Mouse (Mus musculus) stomach, embryonic 16.5 days (tissue): ENCODE data around the gene Ghdc. TPM values are rescaled to one million over a fixed set of nuclear protein-coding genes. Genes with fewer than 3 reads are reported as not detected.

ENCODE experiments used
- ATAC-seq: fragments of 200-750 bp; cut with Nextera tagmentation; 2 replicates; pipeline ENCODE4 v1.8.0; 2017; ENCODE audit warnings: moderate number of reproducible peaks, moderate TSS enrichment; ENCODE audit not compliant: insufficient read depth, low FRiP score
- H3K27ac ChIP-seq: fragments of 300-500 bp; sonication (generic); 2 replicates; pipeline ENCODE4 v1.5.1; 2014; ENCODE audit warnings: low read length
- H3K27me3 ChIP-seq: fragments of 300-500 bp; sonication (generic); 2 replicates; pipeline ENCODE4 v1.6.1; 2014; ENCODE audit warnings: low read length, control low read depth, mixed read lengths; ENCODE audit not compliant: control insufficient read depth, insufficient read depth
- H3K36me3 ChIP-seq: fragments of 300-500 bp; sonication (generic); 2 replicates; pipeline ENCODE4 v1.6.1; 2014; ENCODE audit warnings: low read length; ENCODE audit not compliant: control insufficient read depth, insufficient read depth
- H3K4me1 ChIP-seq: fragments of 300-500 bp; sonication (generic); 2 replicates; pipeline ENCODE4 v1.6.1; 2014; ENCODE audit warnings: low read length, control low read depth, mixed read lengths; ENCODE audit not compliant: control insufficient read depth, insufficient read depth
- H3K4me2 ChIP-seq: fragments of 300-500 bp; sonication (generic); 2 replicates; pipeline ENCODE4 v1.6.1; 2014; ENCODE audit warnings: low read depth, low read length, mixed read lengths
- H3K4me3 ChIP-seq: fragments of 300-500 bp; sonication (generic); replicated peaks from 2 replicates; pipeline ENCODE4 v1.5.1; 2014; ENCODE audit warnings: mild to moderate bottlenecking, low read length
- H3K9ac ChIP-seq: fragments of 300-500 bp; sonication (generic); 2 replicates; pipeline ENCODE4 v1.6.1; 2014; ENCODE audit warnings: low read length
- H3K9me3 ChIP-seq: fragments of 300-500 bp; sonication (generic); replicated peaks from 2 replicates; pipeline ENCODE4 v1.6.1; 2016; ENCODE audit warnings: low read length, control low read depth; ENCODE audit not compliant: control insufficient read depth
- WGBS: fragments of 180-500 bp; shearing (Covaris S2); extraction: QIAGEN DNeasy Blood & Tissue Kit; methylation state at CpG from one replicate; pipeline ENCODE4 v1.1.7; 2014; 5-methylcytosine and 5-hydroxymethylcytosine counted together
- polyA plus RNA-seq: library from polyadenylated mRNA; unstranded; fragments of >200 nt; fragmentation: Nextera tagmentation; extraction: Ambion mirVana; gene quantifications from 2 replicates; pipeline ENCODE4 v1.2.1, GENCODE M21; 2015

The Ghdc gene
- polyA plus RNA-seq, 1 experiment from 2014 or later = 6.5 TPM

- Histone ChIP-seq H3K4me1 (peaks cover 13% of the 10 kb centered on the region), H3K4me3 (no peak overlapping the region), H3K27me3 (no peaks in the 10 kb centered on the region), H3K36me3 (no peaks in the 10 kb centered on the region), H3K9ac (no peak overlapping the region), H3K9me3 (no peaks in the 10 kb centered on the region), H3K4me2 (no peak overlapping the region), H3K27ac (no peak overlapping the region)
- 94% methylated on average over 2 of the region's 2 CpGs for WGBS
- no peak for ATAC-seq
Measured at GRCm38 (mm10) chr11:100811132-100811531, 40.4 kb upstream of the Ghdc start.

DNA sequence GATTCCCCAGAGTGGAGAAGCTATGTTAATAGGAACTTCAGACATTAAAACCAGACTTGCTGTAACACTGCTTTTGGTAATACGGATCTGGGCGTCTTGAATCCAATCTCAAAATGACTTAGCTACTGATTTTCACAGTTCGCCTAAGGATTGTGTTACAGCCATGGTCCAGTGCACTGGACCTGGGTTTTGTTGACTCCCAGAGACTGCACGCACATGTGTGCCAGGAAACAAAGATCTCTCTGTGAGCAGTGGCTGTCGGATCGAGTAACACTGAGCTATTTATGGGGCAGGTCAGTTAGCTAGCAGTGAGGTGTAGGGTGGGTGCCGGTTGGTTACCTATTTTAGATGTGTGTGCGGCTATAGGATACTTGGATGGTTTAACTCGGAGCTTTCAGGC, 39.8 kb upstream of the Ghdc start:
- WGBS = 81% methylated on average over 9 of the region's 9 CpGs
- Histone ChIP-seq H3K4me2 (no peak overlapping the region), H3K27ac (no peak overlapping the region)

GRCm38 (mm10) chr11:100806380-100807305, 35.9 kb upstream of the Ghdc start:
- no peak overlapping the region for H3K9ac ChIP-seq
- no peaks in the 10 kb centered on the region for H3K9me3 ChIP-seq
- ATAC-seq = no peak
- no peak overlapping the region for H3K4me3 ChIP-seq
- peaks cover 21% of the 10 kb centered on the region for H3K36me3 ChIP-seq
- H3K4me1 ChIP-seq = no peaks in the 10 kb centered on the region
- no peak overlapping the region for H3K4me2 ChIP-seq
- H3K27ac ChIP-seq = no peak overlapping the region
- no peaks in the 10 kb centered on the region for H3K27me3 ChIP-seq
- 71% methylated on average over 20 of the region's 20 CpGs for WGBS

More for the DNA sequence above, 39.8 kb upstream of the Ghdc start:
- Histone ChIP-seq H3K36me3 (no peaks in the 10 kb centered on the region), H3K4me3 (no peak overlapping the region), H3K9ac (no peak overlapping the region), H3K9me3 (no peaks in the 10 kb centered on the region), H3K4me1 (peaks cover 9% of the 10 kb centered on the region), H3K27me3 (no peaks in the 10 kb centered on the region)
- no peak for ATAC-seq

DNA sequence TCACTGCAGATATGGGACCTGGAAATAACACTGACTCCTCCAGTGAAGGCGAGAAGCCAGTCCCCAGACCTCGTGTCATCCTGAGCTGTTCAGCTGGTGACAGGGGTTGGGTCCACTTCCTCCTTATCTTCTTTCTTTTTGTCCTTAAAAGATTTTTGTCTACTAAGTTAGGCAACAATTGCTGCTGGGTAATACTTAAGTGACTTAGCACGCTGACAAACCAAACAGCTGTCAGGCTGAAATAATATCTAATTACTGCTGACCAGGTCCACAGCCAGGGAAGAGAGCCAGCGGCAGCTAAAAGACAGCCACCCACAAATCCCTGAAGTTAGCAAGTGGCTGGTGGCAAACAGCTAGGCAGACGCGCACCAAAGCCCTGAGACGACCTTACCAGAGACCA, 34.8 kb upstream of the Ghdc start:
- Histone ChIP-seq H3K27me3 (no peaks in the 10 kb centered on the region), H3K9me3 (no peaks in the 10 kb centered on the region), H3K9ac (no peak overlapping the region), H3K27ac (no peak overlapping the region), H3K36me3 (peaks cover 21% of the 10 kb centered on the region), H3K4me3 (no peak overlapping the region), H3K4me1 (no peaks in the 10 kb centered on the region), H3K4me2 (no peak overlapping the region)
- WGBS = 70% methylated on average over 7 of the region's 7 CpGs
- ATAC-seq = no peak

DNA sequence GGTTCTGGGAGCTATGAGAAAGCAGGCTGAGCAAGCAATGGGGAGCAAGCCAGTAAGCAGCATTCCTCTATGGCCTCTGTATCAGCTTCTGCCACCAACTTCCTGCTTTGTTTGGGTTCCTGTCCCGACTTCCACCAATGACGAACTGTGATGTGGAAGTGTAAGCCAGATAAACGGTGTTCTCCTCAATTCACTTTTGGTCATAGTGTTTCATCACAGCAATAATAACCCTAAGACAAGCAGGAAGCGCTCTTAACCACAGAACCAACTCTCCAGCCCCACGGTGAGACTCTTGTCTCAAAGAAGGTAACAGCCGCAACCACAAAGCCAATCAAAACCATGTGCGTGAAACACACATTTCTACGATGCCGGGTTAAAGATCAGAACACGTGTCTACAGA, 33.7 kb upstream of the Ghdc start:
- Histone ChIP-seq H3K36me3 (peaks cover 21% of the 10 kb centered on the region), H3K9me3 (no peaks in the 10 kb centered on the region), H3K4me2 (no peak overlapping the region), H3K9ac (no peak overlapping the region), H3K4me1 (no peaks in the 10 kb centered on the region), H3K27ac (no peak overlapping the region), H3K4me3 (no peak overlapping the region), H3K27me3 (no peaks in the 10 kb centered on the region)
- no peak for ATAC-seq
- 85% methylated on average over 10 of the region's 10 CpGs for WGBS

- peaks cover 20% of the 10 kb centered on the region for H3K36me3 ChIP-seq
- no peak overlapping the region for H3K4me2 ChIP-seq
- H3K4me1 ChIP-seq = no peaks in the 10 kb centered on the region
- no peaks in the 10 kb centered on the region for H3K27me3 ChIP-seq
- no peaks in the 10 kb centered on the region for H3K9me3 ChIP-seq
- ATAC-seq = no peak
- no peak overlapping the region for H3K9ac ChIP-seq
- H3K4me3 ChIP-seq = no peak overlapping the region
- no peak overlapping the region for H3K27ac ChIP-seq
- WGBS = 62% methylated on average over 5 of the region's 5 CpGs
Measured at GRCm38 (mm10) chr11:100799426-100799825, 28.7 kb upstream of the Ghdc start.

DNA sequence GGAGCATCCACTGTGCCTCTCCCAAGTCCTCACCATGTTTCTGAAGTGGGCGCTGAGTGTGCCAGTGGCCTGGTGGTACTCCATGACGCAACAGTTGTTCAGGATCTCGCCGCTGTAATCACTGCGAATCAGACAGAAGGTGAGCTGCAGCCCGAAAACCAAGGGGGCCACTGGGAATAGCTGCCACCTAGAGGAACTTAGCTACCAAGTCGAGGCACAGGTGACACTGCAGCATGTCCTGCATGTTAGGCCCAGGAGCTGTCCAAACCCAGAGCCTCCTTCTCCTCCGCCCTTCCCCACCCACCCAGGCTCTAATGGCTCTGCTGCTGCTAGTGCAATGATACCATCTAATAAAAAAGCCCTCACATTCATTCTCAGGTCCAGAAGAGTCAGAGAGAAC, 25.8 kb upstream of the Ghdc start:
- 74% methylated on average over 8 of the region's 8 CpGs for WGBS
- peaks cover 4% of the 10 kb centered on the region; the same call in 1 of the 2 replicates for H3K36me3 ChIP-seq
- H3K4me2 ChIP-seq = no peak overlapping the region
- H3K9ac ChIP-seq = no peak overlapping the region
- no peak overlapping the region for H3K27ac ChIP-seq
- H3K9me3 ChIP-seq = no peaks in the 10 kb centered on the region
- ATAC-seq = no peak
- H3K4me1 ChIP-seq = no peaks in the 10 kb centered on the region
- H3K27me3 ChIP-seq = no peaks in the 10 kb centered on the region
- no peak overlapping the region for H3K4me3 ChIP-seq

DNA sequence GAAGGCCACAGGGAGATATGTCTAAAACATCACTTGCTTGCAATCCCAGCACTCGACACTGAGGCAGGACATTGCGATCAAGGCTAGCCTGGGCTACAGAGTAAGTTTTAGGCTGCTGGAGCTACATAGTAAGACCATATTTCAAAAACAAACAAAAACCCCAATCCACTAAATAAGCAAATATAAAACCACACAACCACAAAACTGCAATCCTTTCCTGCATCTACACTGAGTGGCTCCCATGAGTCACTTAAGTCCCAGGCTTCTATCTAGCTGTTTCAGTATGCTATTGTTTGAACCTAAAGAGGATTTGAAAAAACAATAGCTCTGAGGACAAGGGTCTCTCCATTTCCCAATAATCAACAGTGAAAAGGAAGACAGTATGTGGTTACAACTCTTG, 24.6 kb upstream of the Ghdc start:
- H3K4me1 ChIP-seq = no peaks in the 10 kb centered on the region
- ATAC-seq = no peak
- no peak overlapping the region for H3K9ac ChIP-seq
- H3K36me3 ChIP-seq = 0 out of 2 replicates have a peak, but pooled peaks cover 4% of the 10 kb centered on the region
- no peak overlapping the region for H3K4me3 ChIP-seq
- no peak overlapping the region for H3K27ac ChIP-seq
- whole genome bisulfite sequencing = 93% methylated on average over 2 of the region's 2 CpGs
- H3K4me2 ChIP-seq = no peak overlapping the region
- H3K27me3 ChIP-seq = no peaks in the 10 kb centered on the region
- H3K9me3 ChIP-seq = no peaks in the 10 kb centered on the region

- Histone ChIP-seq H3K36me3 (0 out of 2 replicates have a peak, but pooled peaks cover 4% of the 10 kb centered on the region), H3K4me1 (no peaks in the 10 kb centered on the region), H3K9me3 (no peaks in the 10 kb centered on the region), H3K4me3 (no peak overlapping the region), H3K27ac (no peak overlapping the region), H3K4me2 (no peak overlapping the region), H3K9ac (no peak overlapping the region), H3K27me3 (no peaks in the 10 kb centered on the region)
- ATAC-seq = no peak
- 83% methylated on average over 2 of the region's 2 CpGs for WGBS
Measured at GRCm38 (mm10) chr11:100791457-100792049, 20.8 kb upstream of the Ghdc start.
